Mouse (Mus musculus) midbrain, embryonic 10.5 days (tissue): Measurements from ENCODE around the gene Armh3. TPM values are rescaled to one million over a fixed set of nuclear protein-coding genes. Genes with fewer than 3 reads are reported as not detected.
A peak's percentile ranks its signal among the peaks of the same experiment; 100 is the strongest.

Source experiments
- DNase-seq: peaks from one replicate; pipeline ENCODE4 v3.0.0-alpha.2; 2017; ENCODE audit warnings: low spot score
- H3K27ac ChIP-seq: fragments of 300-500 bp; sonication (generic); replicated peaks from 2 replicates; pipeline ENCODE4 v1.5.1; 2016; ENCODE audit warnings: mild to moderate bottlenecking
- H3K27me3 ChIP-seq: fragments of 300-500 bp; sonication (generic); 2 replicates; pipeline ENCODE4 v1.6.1; 2016; ENCODE audit warnings: low read depth, mild to moderate bottlenecking; ENCODE audit not compliant: poor library complexity, severe bottlenecking
- H3K36me3 ChIP-seq: fragments of 300-500 bp; sonication (generic); 2 replicates; pipeline ENCODE4 v1.6.1; 2016; ENCODE audit warnings: mild to moderate bottlenecking, moderate library complexity
- H3K4me1 ChIP-seq: fragments of 300-500 bp; sonication (generic); 2 replicates; pipeline ENCODE4 v1.6.1; 2016
- H3K4me3 ChIP-seq: fragments of 300-500 bp; sonication (generic); 2 replicates; pipeline ENCODE4 v1.5.1; 2016; ENCODE audit warnings: mild to moderate bottlenecking, moderate library complexity
- H3K9me3 ChIP-seq: fragments of 300-500 bp; sonication (generic); replicated peaks from 2 replicates; pipeline ENCODE4 v1.6.1; 2016; ENCODE audit warnings: mild to moderate bottlenecking
- WGBS: fragments of 180-500 bp; shearing (Covaris S2); methylation state at CpG from one replicate; pipeline ENCODE4 v1.1.7; 2016; 5-methylcytosine and 5-hydroxymethylcytosine counted together
- polyA plus RNA-seq: library from polyadenylated mRNA; unstranded; fragments of >200 nt; fragmentation: Nextera tagmentation; extraction: Ambion mirVana; gene quantifications from 2 replicates; pipeline ENCODE4 v1.2.1, GENCODE M21; 2016

Gene Armh3
- polyA plus RNA-seq, 1 experiment from 2014 or later, result 16.7 TPM

DNA sequence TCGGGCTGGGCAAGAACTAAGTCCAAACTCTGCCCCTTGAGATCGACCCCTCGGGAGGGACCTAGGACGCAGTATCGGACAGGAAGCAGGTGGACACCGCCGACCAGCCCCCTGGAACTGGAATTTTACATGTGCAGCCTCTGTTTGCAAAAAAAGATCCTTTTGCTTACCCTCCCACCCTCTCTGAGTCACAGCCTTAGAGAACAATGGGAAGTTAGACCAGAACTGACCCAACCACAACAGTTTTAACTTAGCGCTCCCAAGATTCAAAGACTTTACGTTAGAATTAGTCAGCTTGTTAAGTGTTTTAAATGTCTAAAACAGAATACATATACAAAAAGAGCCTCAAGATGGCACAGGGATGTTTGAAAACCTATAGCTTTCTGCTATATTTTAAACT, 51.7 kb downstream of the Armh3 start:
- WGBS, result 94% methylated on average over 9 of the region's 9 CpGs
- Histone ChIP-seq H3K27me3 (no peaks in the 10 kb centered on the region), H3K27ac (no peak overlapping the region), H3K9me3 (no peaks in the 10 kb centered on the region), H3K36me3 (peaks cover 32% of the 10 kb centered on the region), H3K4me1 (no peaks in the 10 kb centered on the region), H3K4me3 (no peak overlapping the region)
- no peak for DNase-seq

DNA sequence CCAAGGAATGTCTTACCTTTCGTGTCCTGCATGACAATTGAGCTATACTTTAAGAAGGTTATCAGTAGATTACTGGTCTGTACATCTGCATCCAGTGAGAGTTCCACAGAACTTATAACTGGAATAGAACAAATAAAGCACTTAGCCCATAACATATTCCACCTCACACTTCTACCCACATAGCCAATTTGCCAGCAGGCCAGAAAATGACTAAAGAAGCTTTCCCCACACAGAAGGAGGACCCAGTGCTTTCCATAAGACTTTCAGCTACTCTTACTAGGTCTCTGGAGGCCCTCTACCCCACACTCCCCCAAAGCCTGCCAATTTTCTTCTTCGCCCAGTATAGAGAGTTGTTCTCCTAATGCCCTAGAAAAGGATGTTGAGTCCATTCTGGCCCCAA, 52.3 kb downstream of the Armh3 start:
- Histone ChIP-seq H3K9me3 (no peaks in the 10 kb centered on the region), H3K27me3 (no peaks in the 10 kb centered on the region), H3K4me3 (no peak overlapping the region), H3K4me1 (no peaks in the 10 kb centered on the region), H3K27ac (no peak overlapping the region), H3K36me3 (peaks cover 32% of the 10 kb centered on the region)
- WGBS, result 90% methylated on average over 2 of the region's 2 CpGs
- DNase-seq, result no peak

DNA sequence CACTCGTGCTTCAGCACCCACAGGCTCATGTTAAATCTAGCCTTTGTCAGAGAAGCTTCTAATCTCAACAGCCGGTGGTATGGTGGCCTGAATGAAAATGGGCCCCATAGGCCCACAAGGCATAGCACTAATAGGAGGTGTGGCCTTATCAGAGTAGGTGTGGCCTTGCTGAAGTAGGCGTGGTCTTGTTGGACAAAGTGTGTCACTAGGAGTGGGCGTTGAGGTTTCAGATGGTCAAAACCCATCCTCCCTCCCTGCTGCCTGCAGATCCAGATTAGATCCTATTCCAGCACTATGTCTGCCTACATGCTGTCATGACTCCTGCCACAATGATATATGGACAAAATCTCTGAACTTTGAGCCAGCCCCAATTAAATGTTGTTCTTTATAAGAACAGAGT, 54.5 kb downstream of the Armh3 start:
- Histone ChIP-seq H3K4me1 (no peaks in the 10 kb centered on the region), H3K27me3 (no peaks in the 10 kb centered on the region), H3K9me3 (no peaks in the 10 kb centered on the region), H3K27ac (no peak overlapping the region), H3K4me3 (no peak overlapping the region), H3K36me3 (peaks cover 26% of the 10 kb centered on the region)
- whole genome bisulfite sequencing, result 72% methylated on average over 4 of the region's 4 CpGs
- DNase-seq, result no peak

DNA sequence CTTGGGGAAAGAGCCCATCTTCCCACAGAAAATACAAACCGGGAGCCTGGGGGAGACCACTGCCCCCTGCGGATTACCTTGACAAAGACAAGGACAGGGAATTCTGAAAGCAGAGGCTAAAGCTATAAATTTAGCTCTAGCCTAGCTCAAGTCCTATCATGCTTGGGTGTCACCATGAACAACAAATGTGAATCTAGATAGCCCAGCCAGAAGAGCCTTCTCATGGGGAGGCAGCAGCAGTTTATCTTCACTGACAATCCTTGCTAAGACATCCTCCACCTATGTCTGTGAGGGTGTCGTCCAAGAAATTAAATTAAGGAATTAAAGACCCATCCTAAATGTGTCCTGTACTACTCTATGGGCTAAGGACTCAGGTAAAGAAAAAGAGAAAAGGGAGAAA, 60.2 kb downstream of the Armh3 start:
- Histone ChIP-seq H3K36me3 (peaks cover 16% of the 10 kb centered on the region; the same call in 1 of the 2 replicates), H3K4me1 (peaks cover 17% of the 10 kb centered on the region), H3K27me3 (no peaks in the 10 kb centered on the region), H3K9me3 (no peaks in the 10 kb centered on the region), H3K4me3 (no peak overlapping the region), H3K27ac (peak overlapping the region; percentile 67)
- WGBS, result 34% methylated on average over 3 of the region's 3 CpGs
- DNase-seq, result no peak

DNA sequence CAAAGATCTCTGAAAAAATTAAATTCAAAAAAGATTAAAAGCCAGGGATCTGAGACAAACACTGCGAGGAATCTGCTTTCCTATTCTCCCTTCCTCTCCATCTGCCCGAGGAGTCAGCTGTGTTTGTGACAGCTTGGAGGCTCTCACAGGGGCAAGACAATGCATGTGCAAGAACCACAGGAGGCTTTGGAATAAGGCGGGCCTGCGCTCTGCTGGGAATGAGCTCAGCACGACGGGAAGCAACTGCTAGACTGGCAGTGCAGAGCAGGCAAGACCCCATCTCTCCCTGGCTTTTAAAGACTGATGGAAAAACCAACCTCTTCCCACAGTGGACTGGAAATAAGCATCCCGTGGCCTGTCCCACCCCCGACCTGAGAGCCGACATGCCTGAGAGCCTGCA, 60.8 kb downstream of the Armh3 start:
- WGBS, result 7% methylated on average over 9 of the region's 9 CpGs
- peaks cover 17% of the 10 kb centered on the region for H3K4me1 ChIP-seq

DNA sequence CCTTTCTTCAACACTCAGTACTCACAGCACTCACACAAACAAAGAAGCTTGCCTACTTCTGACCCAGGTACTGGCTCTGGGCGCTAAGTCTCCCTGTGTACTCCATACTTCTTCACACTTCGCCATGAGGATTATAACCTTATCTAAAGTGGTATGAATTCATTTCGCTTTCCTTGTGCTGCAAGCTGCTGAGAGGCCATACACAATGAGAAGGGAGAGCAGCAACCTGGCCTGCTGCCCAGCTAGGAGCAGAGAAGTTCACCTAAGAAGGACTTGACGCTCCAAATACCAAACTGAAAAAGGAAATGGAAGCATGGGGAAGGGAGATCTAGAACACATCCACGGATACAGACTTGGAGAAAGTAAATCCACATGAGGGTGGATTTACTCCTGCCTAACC, 71.1 kb downstream of the Armh3 start:
- no peaks in the 10 kb centered on the region for H3K27me3 ChIP-seq
- no peak for DNase-seq
- no peak overlapping the region for H3K27ac ChIP-seq
- H3K4me3 ChIP-seq, result no peak overlapping the region
- 0 out of 2 replicates have a peak, but pooled peaks cover 4% of the 10 kb centered on the region for H3K4me1 ChIP-seq
- WGBS, result 90% methylated on average over 5 of the region's 5 CpGs
- H3K36me3 ChIP-seq, result peaks cover 29% of the 10 kb centered on the region
- no peaks in the 10 kb centered on the region for H3K9me3 ChIP-seq

More for the DNA sequence above, 60.8 kb downstream of the Armh3 start:
- Histone ChIP-seq H3K36me3 (peaks cover 21% of the 10 kb centered on the region), H3K9me3 (no peaks in the 10 kb centered on the region), H3K27me3 (no peaks in the 10 kb centered on the region), H3K27ac (peak overlapping the region; percentile 67), H3K4me3 (no peak overlapping the region)
- DNase-seq, result peak; percentile 59

DNA sequence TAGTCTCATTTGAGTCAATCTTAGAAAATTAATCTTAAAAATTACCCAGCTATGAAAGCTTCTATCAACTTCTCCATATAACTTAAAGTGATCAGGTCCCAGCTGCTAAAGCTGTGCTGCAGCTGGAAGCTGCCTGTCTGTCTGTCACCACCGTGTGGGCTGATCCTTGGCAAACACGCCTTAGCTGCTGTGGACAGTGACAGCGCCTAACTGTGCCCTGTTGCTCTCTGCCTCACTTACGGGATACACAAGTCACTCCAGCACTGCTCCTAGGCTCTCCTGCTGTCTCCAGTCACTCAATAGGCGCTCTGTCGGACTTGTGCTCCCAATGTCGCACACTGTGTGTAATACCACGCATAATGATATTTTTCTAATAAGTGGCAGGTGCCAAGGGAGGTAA, 71.9 kb downstream of the Armh3 start:
- no peaks in the 10 kb centered on the region for H3K9me3 ChIP-seq
- H3K4me1 ChIP-seq, result 0 out of 2 replicates have a peak, but pooled peaks cover 4% of the 10 kb centered on the region
- 91% methylated on average over 8 of the region's 8 CpGs for WGBS
- peaks cover 22% of the 10 kb centered on the region for H3K36me3 ChIP-seq
- no peak for DNase-seq
- no peak overlapping the region for H3K4me3 ChIP-seq
- no peak overlapping the region for H3K27ac ChIP-seq
- H3K27me3 ChIP-seq, result no peaks in the 10 kb centered on the region

DNA sequence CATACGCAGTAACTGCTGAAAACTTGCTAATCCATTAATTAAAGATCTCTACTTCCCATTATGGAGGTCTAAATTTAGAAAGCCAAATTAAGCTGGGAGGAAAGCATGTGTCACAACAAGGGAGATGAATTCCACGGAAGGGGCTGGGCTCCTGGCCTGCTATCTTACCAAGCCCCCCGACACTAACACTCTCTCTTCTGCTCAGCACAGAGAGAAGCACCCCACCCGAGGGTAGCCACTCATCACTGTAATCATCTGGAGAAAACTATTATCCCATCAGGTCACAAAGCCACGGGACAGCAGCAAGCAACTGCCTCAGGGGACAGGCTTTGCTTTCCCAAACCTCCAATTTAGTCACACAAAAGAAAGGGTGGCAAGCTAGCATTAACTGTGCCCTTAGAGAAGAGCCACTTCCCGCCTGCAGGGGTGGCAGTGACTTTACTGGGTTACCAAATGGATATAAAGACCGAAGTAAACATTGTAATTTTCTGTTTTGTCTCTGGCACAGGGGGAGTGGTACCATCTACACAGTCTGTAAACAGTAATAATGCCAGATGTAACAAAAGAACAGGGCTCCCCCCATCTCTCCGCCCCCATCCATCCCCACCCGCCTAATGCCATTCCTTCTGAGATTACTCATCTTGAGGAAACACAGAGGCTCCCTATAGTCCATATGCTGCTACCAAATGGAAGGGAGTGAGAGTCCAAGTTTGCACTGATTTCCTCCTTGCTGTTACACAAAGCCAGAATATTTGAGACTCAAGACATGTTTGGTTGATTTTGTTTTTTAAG, 77.8 kb downstream of the Armh3 start:
- no peak overlapping the region for H3K4me3 ChIP-seq
- H3K36me3 ChIP-seq, result peaks cover 13% of the 10 kb centered on the region
- no peak overlapping the region for H3K27ac ChIP-seq
- no peaks in the 10 kb centered on the region for H3K27me3 ChIP-seq
- no peaks in the 10 kb centered on the region for H3K9me3 ChIP-seq
- 74% methylated on average over 9 of the region's 9 CpGs for WGBS
- no peak for DNase-seq
- peaks cover 7% of the 10 kb centered on the region for H3K4me1 ChIP-seq

DNA sequence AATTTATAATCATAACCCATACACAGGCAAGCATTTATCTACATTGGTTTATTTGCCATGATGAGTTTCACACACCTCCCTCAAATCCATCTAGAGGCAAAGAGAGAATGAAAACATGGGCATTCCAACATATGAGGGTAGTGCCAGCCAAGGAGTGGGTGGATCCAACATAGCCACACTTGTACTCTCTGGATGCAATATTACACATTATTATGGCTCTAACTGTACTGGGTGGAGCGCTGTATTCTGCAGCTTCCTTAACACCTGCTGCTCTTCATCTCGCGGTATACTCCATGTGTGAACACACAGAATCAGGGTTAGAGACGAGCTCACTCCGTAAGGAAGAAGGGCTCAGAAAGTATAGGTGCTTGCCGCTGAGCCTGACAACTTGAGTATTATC, 79.9 kb downstream of the Armh3 start:
- no peaks in the 10 kb centered on the region for H3K27me3 ChIP-seq
- H3K36me3 ChIP-seq, result peaks cover 5% of the 10 kb centered on the region
- H3K4me1 ChIP-seq, result peaks cover 7% of the 10 kb centered on the region
- 94% methylated on average over 6 of the region's 6 CpGs for WGBS
- H3K9me3 ChIP-seq, result no peaks in the 10 kb centered on the region
- no peak overlapping the region for H3K27ac ChIP-seq
- no peak overlapping the region for H3K4me3 ChIP-seq
- no peak for DNase-seq

DNA sequence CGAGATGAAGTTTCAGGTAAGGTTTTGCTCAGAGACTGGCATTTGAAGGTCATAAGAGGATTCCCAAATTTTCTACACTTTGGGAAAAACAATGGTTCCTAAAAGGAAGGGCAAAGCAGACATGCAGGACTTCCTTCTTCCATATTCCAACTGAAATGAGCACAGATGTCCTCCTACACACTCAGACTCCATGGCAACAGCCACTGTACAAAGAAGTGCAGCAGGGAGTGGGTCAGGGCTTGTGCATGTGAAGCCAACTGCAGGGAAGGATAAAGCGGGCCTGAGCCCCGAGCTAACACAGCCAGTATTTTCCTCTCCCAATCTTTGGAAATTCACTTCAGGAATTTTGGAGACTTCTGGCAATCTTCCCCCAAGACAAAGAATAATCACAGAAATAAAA, 80.4 kb downstream of the Armh3 start:
- H3K4me3 ChIP-seq, result no peak overlapping the region
- no peak for DNase-seq
- 84% methylated on average over 3 of the region's 3 CpGs for WGBS
- peaks cover 7% of the 10 kb centered on the region for H3K4me1 ChIP-seq
- no peaks in the 10 kb centered on the region for H3K9me3 ChIP-seq
- 0 out of 2 replicates have a peak, but pooled peaks cover 4% of the 10 kb centered on the region for H3K36me3 ChIP-seq
- H3K27me3 ChIP-seq, result no peaks in the 10 kb centered on the region
- H3K27ac ChIP-seq, result no peak overlapping the region

DNA sequence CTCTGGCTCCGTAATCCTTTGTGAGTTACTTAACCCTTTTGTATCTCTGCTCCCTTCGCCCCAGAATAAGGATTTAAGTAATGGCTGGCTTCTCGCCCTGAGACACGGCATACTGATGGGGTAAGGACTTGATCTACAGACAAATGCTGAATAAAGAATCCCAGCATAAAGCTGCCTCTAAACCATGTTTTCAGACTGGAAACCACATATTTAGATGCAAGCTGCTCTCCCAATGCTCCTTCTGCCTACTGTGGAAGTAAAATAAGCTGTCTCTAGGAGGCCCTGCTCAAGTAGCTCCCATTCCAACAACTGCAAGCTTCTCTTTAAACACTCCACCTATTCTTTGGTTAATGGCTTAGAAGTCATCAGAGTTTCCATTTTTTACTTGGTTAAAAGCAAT, 81.8 kb downstream of the Armh3 start:
- no peaks in the 10 kb centered on the region for H3K9me3 ChIP-seq
- no peaks in the 10 kb centered on the region for H3K27me3 ChIP-seq
- H3K4me3 ChIP-seq, result no peak overlapping the region
- peaks cover 7% of the 10 kb centered on the region for H3K4me1 ChIP-seq
- H3K36me3 ChIP-seq, result 0 out of 2 replicates have a peak, but pooled peaks cover 2% of the 10 kb centered on the region
- no peak for DNase-seq
- WGBS, result 49% methylated on average over 4 of the region's 4 CpGs
- H3K27ac ChIP-seq, result no peak overlapping the region

DNA sequence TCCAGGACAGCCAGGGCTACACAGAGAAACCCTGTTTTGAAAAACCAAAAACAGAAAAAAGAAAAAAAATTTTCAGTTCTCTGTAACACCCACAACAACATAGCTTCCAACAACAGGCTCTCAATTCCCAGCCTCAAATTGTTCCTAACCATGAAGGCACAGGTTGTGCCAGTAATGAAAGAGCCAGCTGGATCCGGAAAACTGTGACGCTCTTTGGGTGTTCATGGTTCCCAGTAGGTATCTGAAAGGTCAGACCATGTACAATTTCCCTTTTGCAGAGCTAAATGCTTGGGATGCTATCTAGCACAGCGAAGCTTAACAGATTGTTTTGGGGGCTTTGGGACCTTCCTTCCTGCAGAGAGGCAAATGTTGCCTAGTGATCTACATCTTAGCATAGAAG, 82.3 kb downstream of the Armh3 start:
- H3K27me3 ChIP-seq, result no peaks in the 10 kb centered on the region
- WGBS, result 84% methylated on average over 3 of the region's 3 CpGs
- H3K9me3 ChIP-seq, result no peaks in the 10 kb centered on the region
- no peak for DNase-seq
- no peak overlapping the region for H3K27ac ChIP-seq
- peaks cover 7% of the 10 kb centered on the region for H3K4me1 ChIP-seq
- H3K4me3 ChIP-seq, result no peak overlapping the region
- no peaks in the 10 kb centered on the region for H3K36me3 ChIP-seq

DNA sequence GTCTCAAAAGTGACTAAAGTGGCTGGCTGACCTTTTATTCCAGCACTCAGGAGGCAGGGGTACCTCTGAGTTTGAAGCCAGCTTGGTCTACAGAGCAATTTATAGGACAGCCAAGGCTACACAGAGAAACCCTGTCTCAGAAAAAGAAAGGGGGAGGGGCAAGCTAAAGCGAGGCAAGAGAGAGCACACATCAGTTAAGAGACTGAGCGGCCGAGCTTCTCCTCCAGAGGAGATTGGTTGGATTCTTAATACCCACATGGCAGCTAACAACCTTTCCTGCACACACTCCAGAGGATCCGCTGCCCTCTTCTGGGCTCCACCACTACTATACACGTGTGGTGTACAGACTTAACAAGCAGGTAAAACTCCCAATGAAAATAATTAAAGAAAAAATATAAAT, 85.3 kb downstream of the Armh3 start:
- H3K4me3 ChIP-seq, result no peak overlapping the region
- WGBS, result 40% methylated on average over 5 of the region's 5 CpGs
- no peak overlapping the region for H3K27ac ChIP-seq
- no peaks in the 10 kb centered on the region for H3K27me3 ChIP-seq
- no peak for DNase-seq
- no peaks in the 10 kb centered on the region for H3K36me3 ChIP-seq
- H3K9me3 ChIP-seq, result no peaks in the 10 kb centered on the region
- peaks cover 7% of the 10 kb centered on the region for H3K4me1 ChIP-seq
